Mouse (Mus musculus) neural tube, embryonic 11.5 days (tissue): ENCODE data around the gene Usb1. TPM values are rescaled to one million over a fixed set of nuclear protein-coding genes. Genes with fewer than 3 reads are reported as not detected.
"Not testable (repeated sequence)": the region's sequence is repeated elsewhere in the genome, so short reads cannot be mapped to it uniquely, and the experiment has no call there.

Source experiments
- ATAC-seq: fragments of 200-750 bp; cut with Nextera tagmentation; 2 replicates; pipeline ENCODE4 v1.8.0; 2017; ENCODE audit warnings: moderate number of reproducible peaks, mild to moderate bottlenecking, moderate TSS enrichment, moderate library complexity; ENCODE audit not compliant: insufficient read depth, low FRiP score, low TSS enrichment
- DNase-seq: peaks from one replicate; pipeline ENCODE4 v3.0.0-alpha.2; 2015; ENCODE audit warnings: low spot score
- H3K27ac ChIP-seq: fragments of 300-500 bp; sonication (generic); 2 replicates; pipeline ENCODE4 v1.5.1; 2014; ENCODE audit warnings: low read depth, mild to moderate bottlenecking, low read length
- H3K27me3 ChIP-seq: fragments of 300-500 bp; sonication (generic); 2 replicates; pipeline ENCODE4 v1.6.1; 2014; ENCODE audit warnings: mild to moderate bottlenecking, low read length, mixed read lengths; ENCODE audit not compliant: control insufficient read depth, insufficient read depth
- H3K36me3 ChIP-seq: fragments of 300-500 bp; sonication (generic); 2 replicates; pipeline ENCODE4 v1.6.1; 2014; ENCODE audit warnings: mild to moderate bottlenecking, low read length, moderate library complexity, mixed read lengths; ENCODE audit not compliant: control insufficient read depth, insufficient read depth
- H3K4me1 ChIP-seq: fragments of 300-500 bp; sonication (generic); 2 replicates; pipeline ENCODE4 v1.6.1; 2014; ENCODE audit warnings: low read length, mixed read lengths; ENCODE audit not compliant: control insufficient read depth, insufficient read depth
- H3K4me2 ChIP-seq: fragments of 300-500 bp; sonication (generic); 2 replicates; pipeline ENCODE4 v1.6.1; 2014; ENCODE audit warnings: low read depth, mild to moderate bottlenecking, moderate library complexity
- H3K4me3 ChIP-seq: fragments of 300-500 bp; sonication (generic); 2 replicates; pipeline ENCODE4 v1.5.1; 2014; ENCODE audit warnings: low read depth, low read length
- H3K9ac ChIP-seq: fragments of 300-500 bp; sonication (generic); 2 replicates; pipeline ENCODE4 v1.6.1; 2014; ENCODE audit warnings: mild to moderate bottlenecking, low read length
- H3K9me3 ChIP-seq: fragments of 300-500 bp; sonication (generic); 2 replicates; pipeline ENCODE4 v1.6.1; 2016; ENCODE audit warnings: low read length; ENCODE audit not compliant: control insufficient read depth
- WGBS: fragments of 180-500 bp; shearing (Covaris S2); extraction: QIAGEN DNeasy Blood & Tissue Kit; methylation state at CpG from one replicate; pipeline ENCODE4 v1.1.7; 2014; 5-methylcytosine and 5-hydroxymethylcytosine counted together
- polyA plus RNA-seq: library from polyadenylated mRNA; unstranded; fragments of >200 nt; fragmentation: Nextera tagmentation; extraction: Ambion mirVana; gene quantifications from 2 replicates; pipeline ENCODE4 v1.2.1, GENCODE M21; 2014

Gene Usb1
- polyA plus RNA-seq, 1 experiment from 2014 or later: 38.0 TPM

DNA sequence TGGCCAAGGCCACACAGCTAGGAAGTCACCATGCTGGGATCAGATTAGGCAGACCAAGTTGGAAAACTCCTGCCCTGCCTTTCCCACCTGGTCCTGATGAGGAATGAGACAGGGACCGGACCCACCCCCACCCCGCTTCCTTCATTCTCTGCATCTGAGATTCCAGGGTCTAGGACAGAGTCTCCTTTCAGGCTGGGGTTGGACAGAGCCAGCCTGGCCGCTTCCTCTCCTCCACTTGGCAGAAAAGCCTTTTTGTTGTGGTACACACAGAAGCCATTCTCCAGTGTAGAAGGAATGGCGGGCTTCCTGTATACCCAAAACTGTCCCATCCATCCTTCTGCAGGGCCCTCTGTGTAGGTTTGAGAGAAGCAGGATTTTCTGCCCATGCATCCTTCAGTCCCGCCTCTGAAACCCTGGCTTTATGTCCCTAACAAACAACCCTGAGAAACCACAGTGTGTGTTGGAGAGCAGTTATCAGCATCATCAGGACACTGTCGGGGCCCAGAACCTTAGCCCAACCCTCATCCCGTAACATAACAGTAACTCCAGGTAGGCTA is 43.4 kb downstream of the Usb1 start:
- H3K4me3 ChIP-seq: no peak overlapping the region
- DNase-seq: no peak
- no peaks in the 10 kb centered on the region for H3K4me1 ChIP-seq
- no peak overlapping the region for H3K4me2 ChIP-seq
- WGBS: 88% methylated on average over 7 of the region's 7 CpGs
- no peaks in the 10 kb centered on the region for H3K9me3 ChIP-seq
- H3K27ac ChIP-seq: no peak overlapping the region
- no peaks in the 10 kb centered on the region for H3K27me3 ChIP-seq
- ATAC-seq: no peak
- H3K9ac ChIP-seq: no peak overlapping the region
- H3K36me3 ChIP-seq: no peaks in the 10 kb centered on the region

DNA sequence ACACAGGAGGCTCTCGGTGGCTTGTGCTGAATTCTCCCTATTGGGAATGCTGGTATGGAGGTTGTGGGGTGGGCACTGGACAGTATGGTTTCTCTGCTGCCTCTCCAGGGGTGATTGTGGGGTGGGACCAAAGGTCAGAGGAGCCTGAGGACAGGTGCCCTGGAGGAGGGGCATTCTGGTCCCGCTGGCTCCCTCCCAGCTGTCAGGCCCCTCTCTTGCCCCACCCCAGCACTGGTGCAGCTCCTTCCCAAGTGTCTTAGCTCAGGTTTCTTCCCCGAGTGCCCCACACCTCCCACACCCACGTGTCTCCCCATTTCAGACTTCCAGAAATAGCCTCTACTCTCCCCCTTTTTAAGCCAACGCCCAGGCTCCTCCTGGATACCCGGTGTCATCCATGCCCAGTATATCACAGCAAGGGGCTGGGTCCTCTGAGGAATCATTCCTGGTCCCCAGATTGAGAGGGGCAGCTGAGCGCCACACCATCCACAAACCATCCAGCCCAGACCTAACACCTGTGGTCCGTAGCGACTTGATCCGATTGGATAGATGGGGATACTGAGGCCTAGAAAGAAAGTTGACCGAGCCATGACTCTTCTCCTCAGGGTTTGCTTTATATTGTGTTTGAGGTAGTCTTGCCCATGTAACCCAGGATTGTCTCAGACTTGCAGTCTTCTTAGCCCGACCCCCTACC is 44.4 kb downstream of the Usb1 start:
- Histone ChIP-seq H3K27me3 (no peaks in the 10 kb centered on the region), H3K9me3 (no peaks in the 10 kb centered on the region), H3K36me3 (no peaks in the 10 kb centered on the region), H3K27ac (no peak overlapping the region), H3K9ac (no peak overlapping the region), H3K4me2 (no peak overlapping the region), H3K4me1 (no peaks in the 10 kb centered on the region), H3K4me3 (no peak overlapping the region)
- ATAC-seq (0 out of 2 replicates have a peak, but pooled peaks have one; percentile 35), DNase-seq (no peak)
- WGBS: 79% methylated on average over 12 of the region's 12 CpGs

DNA sequence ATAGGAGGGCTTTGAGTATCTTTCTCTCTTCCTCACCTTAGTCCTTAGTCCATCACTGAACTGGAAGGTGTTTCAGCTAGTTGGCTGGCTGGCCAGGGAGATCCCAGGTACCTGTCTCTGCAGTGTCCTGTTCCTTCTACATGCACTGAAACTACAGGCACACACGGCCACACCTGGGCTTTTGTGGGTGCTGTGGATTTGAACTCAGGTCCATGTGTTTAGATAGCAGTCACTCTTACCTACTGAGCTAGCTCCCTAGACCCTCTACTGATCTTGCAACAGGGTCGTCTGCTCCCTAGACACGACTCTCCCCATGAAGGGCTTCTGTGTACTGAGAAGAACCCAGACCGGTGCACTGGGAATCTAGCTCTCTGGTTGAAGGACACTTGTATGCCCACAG is 45.0 kb downstream of the Usb1 start:
- Histone ChIP-seq H3K4me1 (no peaks in the 10 kb centered on the region), H3K4me2 (no peak overlapping the region), H3K27ac (no peak overlapping the region), H3K36me3 (no peaks in the 10 kb centered on the region), H3K9me3 (no peaks in the 10 kb centered on the region), H3K4me3 (no peak overlapping the region), H3K27me3 (no peaks in the 10 kb centered on the region), H3K9ac (no peak overlapping the region)
- 83% methylated on average over 4 of the region's 4 CpGs for WGBS
- no peak for DNase-seq
- ATAC-seq: no peak

DNA sequence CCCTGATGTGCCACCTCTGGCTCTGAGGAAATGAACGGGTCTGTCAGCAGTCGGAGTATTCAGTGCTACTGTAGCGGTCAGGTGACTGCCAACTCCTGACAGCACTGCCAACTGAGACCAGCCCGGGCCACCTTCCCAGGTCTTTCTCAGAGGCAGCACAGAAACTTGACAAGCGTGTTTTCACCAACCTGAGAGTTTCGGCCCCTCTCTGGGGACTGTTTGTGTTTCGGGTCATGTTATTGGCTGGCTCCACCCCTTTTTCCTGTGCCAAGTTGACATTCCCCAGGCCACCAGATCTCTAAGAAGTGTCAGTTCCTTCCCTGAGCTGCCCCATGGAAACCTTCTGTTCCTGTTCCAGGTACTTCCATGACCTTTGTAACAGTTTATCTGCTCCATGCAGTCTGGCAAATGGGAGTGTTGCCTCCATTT is 45.8 kb downstream of the Usb1 start:
- Histone ChIP-seq H3K9me3 (no peaks in the 10 kb centered on the region), H3K27ac (no peak overlapping the region), H3K36me3 (no peaks in the 10 kb centered on the region), H3K4me2 (no peak overlapping the region), H3K27me3 (no peaks in the 10 kb centered on the region), H3K9ac (no peak overlapping the region), H3K4me3 (no peak overlapping the region), H3K4me1 (no peaks in the 10 kb centered on the region)
- DNase-seq: no peak
- ATAC-seq: no peak
- 62% methylated on average over 7 of the region's 7 CpGs for WGBS

DNA sequence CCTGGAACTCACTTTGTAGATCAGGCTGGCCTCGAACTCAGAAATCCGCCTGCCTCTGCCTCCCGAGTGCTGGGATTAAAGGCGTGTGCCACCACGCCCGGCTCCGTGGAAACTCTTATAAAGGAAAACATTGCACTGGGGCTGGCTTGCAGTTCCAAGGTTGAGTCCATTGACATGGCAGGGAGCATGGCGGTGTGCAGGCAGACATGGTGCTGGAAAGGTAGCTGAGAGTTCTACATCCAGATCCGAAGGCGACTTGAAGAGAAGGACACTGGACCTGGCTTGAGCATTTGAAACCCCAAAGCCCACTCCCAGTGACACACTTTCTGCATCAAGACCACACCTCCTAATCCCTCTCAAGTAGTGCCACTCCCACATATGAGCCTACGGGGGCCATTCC is 46.8 kb downstream of the Usb1 start:
- H3K36me3 ChIP-seq, H3K27me3 ChIP-seq, DNase-seq, H3K9ac ChIP-seq, H3K27ac ChIP-seq, ATAC-seq, H3K4me1 ChIP-seq, H3K4me2 ChIP-seq, H3K9me3 ChIP-seq, H3K4me3 ChIP-seq: not testable (repeated sequence)
- WGBS: 95% methylated on average over 11 of the region's 11 CpGs

DNA sequence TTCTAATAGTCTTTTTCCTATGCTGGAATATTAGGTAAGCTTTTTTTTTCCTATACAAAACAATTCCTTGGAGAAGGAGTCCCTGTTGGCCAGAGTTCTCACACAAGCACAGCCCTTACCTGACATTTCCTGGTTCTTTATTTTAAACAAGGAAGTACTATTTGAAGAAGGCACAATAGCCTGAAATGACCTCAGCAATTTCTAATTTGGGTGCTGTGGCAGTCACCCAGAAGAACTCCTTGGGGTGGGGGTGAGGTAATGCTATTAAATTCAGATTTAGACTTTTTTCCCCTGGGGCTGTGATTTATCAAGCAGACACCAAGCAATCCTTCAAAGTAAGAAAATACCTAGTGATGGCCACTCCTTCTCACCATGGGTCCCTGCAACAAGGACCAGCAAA is 48.9 kb downstream of the Usb1 start:
- ATAC-seq: no peak
- no peaks in the 10 kb centered on the region for H3K4me1 ChIP-seq
- no peaks in the 10 kb centered on the region for H3K36me3 ChIP-seq
- no peaks in the 10 kb centered on the region for H3K27me3 ChIP-seq
- H3K4me2 ChIP-seq: no peak overlapping the region
- H3K27ac ChIP-seq: no peak overlapping the region
- no peak overlapping the region for H3K4me3 ChIP-seq
- DNase-seq: no peak
- no peak overlapping the region for H3K9ac ChIP-seq
- H3K9me3 ChIP-seq: no peaks in the 10 kb centered on the region

DNA sequence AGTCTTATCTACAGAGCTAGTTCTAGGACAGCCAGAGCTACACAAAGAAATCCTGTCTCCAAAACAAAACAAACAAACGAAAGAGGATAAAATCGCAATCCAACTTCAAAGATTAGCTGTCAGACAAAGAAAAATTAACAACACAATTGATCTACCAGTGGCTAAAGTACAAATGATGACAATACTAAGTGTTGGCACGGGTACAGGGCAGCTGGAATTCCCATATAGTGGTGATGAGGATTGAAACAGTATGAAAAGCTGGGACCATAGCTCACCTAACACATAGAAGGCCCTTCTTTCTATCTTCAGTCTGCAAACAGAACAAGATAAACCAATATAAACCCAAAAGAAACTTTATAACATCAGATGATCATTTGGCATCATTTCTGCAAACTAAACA is 49.5 kb downstream of the Usb1 start:
- ATAC-seq: no peak
- H3K4me2 ChIP-seq: no peak overlapping the region
- no peak overlapping the region for H3K27ac ChIP-seq
- no peak overlapping the region for H3K9ac ChIP-seq
- no peaks in the 10 kb centered on the region for H3K27me3 ChIP-seq
- 90% methylated on average over 3 of the region's 3 CpGs for WGBS
- H3K4me1 ChIP-seq: no peaks in the 10 kb centered on the region
- H3K4me3 ChIP-seq: no peak overlapping the region
- H3K36me3 ChIP-seq: no peaks in the 10 kb centered on the region
- H3K9me3 ChIP-seq: no peaks in the 10 kb centered on the region
- DNase-seq: no peak

DNA sequence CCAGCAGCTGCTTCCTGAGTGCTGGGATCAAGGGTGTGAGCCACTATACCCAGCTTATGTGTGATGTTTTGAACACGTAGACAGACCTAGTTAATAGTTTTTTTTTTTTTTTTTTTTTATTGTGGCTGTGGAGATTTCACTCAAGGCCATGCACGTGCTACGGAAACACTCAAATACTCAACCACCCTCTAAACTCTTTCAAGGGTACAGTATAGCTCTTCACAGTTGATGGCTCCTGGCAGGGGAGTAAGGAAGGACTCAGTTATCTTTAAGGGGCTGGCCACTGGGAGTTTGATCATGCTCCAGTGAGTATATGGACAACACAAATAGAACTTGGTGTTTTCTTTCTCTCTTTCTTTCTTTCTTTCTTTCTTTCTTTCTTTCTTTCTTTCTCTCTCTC is 52.4 kb downstream of the Usb1 start:
- Histone ChIP-seq H3K4me2 (no peak overlapping the region; the same call in 1 of the 2 replicates), H3K27me3 (no peaks in the 10 kb centered on the region), H3K9me3 (no peaks in the 10 kb centered on the region), H3K4me1 (no peaks in the 10 kb centered on the region), H3K27ac (no peak overlapping the region), H3K9ac (no peak overlapping the region), H3K36me3 (no peaks in the 10 kb centered on the region), H3K4me3 (no peak overlapping the region)
- no peak for ATAC-seq
- no peak for DNase-seq
- WGBS: 83% methylated on average over 3 of the region's 3 CpGs

DNA sequence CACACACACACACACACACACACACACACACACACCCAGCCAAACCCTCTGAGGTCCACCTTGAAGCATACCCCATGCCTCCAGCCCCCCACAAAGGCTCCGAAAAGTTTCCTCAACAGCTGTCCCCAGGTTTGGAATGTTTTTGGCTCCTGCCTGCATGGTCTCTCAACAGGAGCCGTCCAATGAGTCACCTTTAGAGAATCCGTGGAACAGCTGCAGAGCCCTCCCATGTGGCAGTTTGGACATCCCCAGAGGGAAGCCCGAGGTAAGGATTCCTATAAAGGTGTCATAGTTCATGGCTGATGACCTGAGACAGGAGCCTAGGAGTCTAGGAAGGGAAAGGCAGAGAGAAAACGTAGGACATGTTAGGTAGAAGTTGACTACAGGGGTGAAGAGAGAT is 54.0 kb downstream of the Usb1 start:
- H3K27me3 ChIP-seq: no peaks in the 10 kb centered on the region
- no peaks in the 10 kb centered on the region for H3K4me1 ChIP-seq
- H3K36me3 ChIP-seq: no peaks in the 10 kb centered on the region
- no peaks in the 10 kb centered on the region for H3K9me3 ChIP-seq
- H3K27ac ChIP-seq: no peak overlapping the region
- no peak overlapping the region for H3K4me2 ChIP-seq
- ATAC-seq (no peak), DNase-seq (no peak)
- H3K4me3 ChIP-seq: no peak overlapping the region
- no peak overlapping the region for H3K9ac ChIP-seq
- 72% methylated on average over 5 of the region's 5 CpGs for WGBS
